Mouse (Mus musculus) adrenal gland, postnatal 14 days (tissue): Measurements from ENCODE around the gene Hist1h2bg. TPM values are rescaled to one million over a fixed set of nuclear protein-coding genes. Genes with fewer than 3 reads are reported as not detected.
"Not testable (repeated sequence)": the region's sequence is repeated elsewhere in the genome, so short reads cannot be mapped to it uniquely, and the experiment has no call there.

ENCODE experiments used
- DNase-seq: peaks from one replicate; pipeline ENCODE4 v3.0.0; 2021; ENCODE audit warnings: mixed read lengths
- total RNA-seq: library from RNA; stranded (reverse); gene quantifications from 2 replicates; pipeline ENCODE4 v1.2.3, GENCODE M21; 2021

The Hist1h2bg gene
- total RNA-seq, 1 experiment from 2014 or later: 319 TPM

- DNase-seq: peak; percentile 96
Observed at GRCm38 (mm10) chr13:23561883-23562659, 9.1 kb upstream of the Hist1h2bg start, which contains the start of gene Hist1h3e. Hist1h3e (minus strand) TSS chr13:23562369.

GRCm38 (mm10) chr13:23562699-23563462, 8.3 kb upstream of the Hist1h2bg start:
- DNase-seq: peak; percentile 56

- DNase-seq: no peak
Observed at GRCm38 (mm10) chr13:23564482-23564881, 6.7 kb upstream of the Hist1h2bg start.

GRCm38 (mm10) chr13:23570261-23571021, 755 bp upstream of the Hist1h2bg start:
- not testable (repeated sequence) for DNase-seq

GRCm38 (mm10) chr13:23571504-23572217, 465 bp downstream of the Hist1h2bg start:
- not testable (repeated sequence) for DNase-seq

- DNase-seq: no peak
Observed at GRCm38 (mm10) chr13:23572218-23573033, 1.2 kb downstream of the Hist1h2bg start.

- not testable (repeated sequence) for DNase-seq
Observed at GRCm38 (mm10) chr13:23573034-23573897, 2.1 kb downstream of the Hist1h2bg start.

- DNase-seq: peak; percentile 92
Observed at GRCm38 (mm10) chr13:23573898-23574524, 2.8 kb downstream of the Hist1h2bg start, which contains the start of the genes Hist1h2bf and Hist1h2ad. Hist1h2bf (minus strand) TSS chr13:23574196. Hist1h2ad (plus strand) TSS chr13:23574381.

- DNase-seq: not testable (repeated sequence)
Observed at GRCm38 (mm10) chr13:23574546-23575170, 3.5 kb downstream of the Hist1h2bg start.

GRCm38 (mm10) chr13:23575271-23575851, 4.2 kb downstream of the Hist1h2bg start, which contains the start of gene Hist1h3d:
Hist1h3d (plus strand) TSS chr13:23575763.
- peak; percentile 53 for DNase-seq

GRCm38 (mm10) chr13:23575864-23576313, 4.7 kb downstream of the Hist1h2bg start:
- DNase-seq: not testable (repeated sequence)

- no peak for DNase-seq
Observed at GRCm38 (mm10) chr13:23576351-23576881, 5.2 kb downstream of the Hist1h2bg start.

GRCm38 (mm10) chr13:23576906-23577639, 5.9 kb downstream of the Hist1h2bg start:
- DNase-seq: no peak

- DNase-seq: no peak
Observed at GRCm38 (mm10) chr13:23577835-23578234, 6.6 kb downstream of the Hist1h2bg start.

- peak; percentile 98 for DNase-seq
Observed at GRCm38 (mm10) chr13:23581408-23582218, 10.4 kb downstream of the Hist1h2bg start, which contains the start of gene Hist1h4d. Hist1h4d (plus strand) TSS chr13:23581598.
